Mouse (Mus musculus) myocyte (in vitro differentiated cells): ENCODE measurements at regions not wholly inside any gene's neighbourhood (a gene's known extent, or its start where the extent isn't known, plus 50 kb on each side); places are given as distances from the start of the nearest gene placed in this dataset.

ENCODE experiments used
- H3K27me3 ChIP-seq: one replicate; pipeline ENCODE4 v1.6.1; 2011; ENCODE audit not compliant: control insufficient read depth, insufficient read depth, insufficient read length
- H3K36me3 ChIP-seq: one replicate; pipeline ENCODE4 v1.6.1; 2011; ENCODE audit not compliant: control insufficient read depth, insufficient read depth
- H3K4me2 ChIP-seq: one replicate; pipeline ENCODE4 v1.6.1; 2011; ENCODE audit warnings: low read depth, control low read depth
- H3K4me3 ChIP-seq: one replicate; pipeline ENCODE4 v1.5.1; 2011; ENCODE audit warnings: mild to moderate bottlenecking, control low read depth, moderate library complexity
- H3K79me2 ChIP-seq: one replicate; pipeline ENCODE4 v1.6.1; 2011; ENCODE audit not compliant: control insufficient read depth, insufficient read depth
- H3ac ChIP-seq: one replicate; pipeline ENCODE4 v1.6.1; 2011; ENCODE audit not compliant: control insufficient read depth, insufficient read length
- CEBPB ChIP-seq: IDR thresholded peaks from 2 replicates; pipeline ENCODE4 v1.6.1; 2011; ENCODE audit warnings: mild to moderate bottlenecking, moderate library complexity; ENCODE audit not compliant: poor library complexity, insufficient read depth, severe bottlenecking
- E2F4 ChIP-seq: IDR thresholded peaks from one replicate; pipeline ENCODE4 v1.6.1; 2011; ENCODE audit warnings: mild to moderate bottlenecking, control low read depth, moderate library complexity; ENCODE audit not compliant: insufficient read depth
- MAX ChIP-seq: IDR thresholded peaks from one replicate; pipeline ENCODE4 v1.6.1; 2011; ENCODE audit warnings: low read depth, mild to moderate bottlenecking, control low read depth
- MYOD1 ChIP-seq, 3 experiments: IDR thresholded peaks; one replicate each; pipeline ENCODE4 v1.6.1; 2011; ENCODE audit warnings: control low read depth in 2 of 3, low read depth in 2 of 3, mild to moderate bottlenecking in 2 of 3, moderate library complexity in 1 of 3; ENCODE audit not compliant: insufficient read length in 2 of 3, control insufficient read depth in 1 of 3
- MYOG ChIP-seq, 3 experiments: IDR thresholded peaks; one replicate each; pipeline ENCODE4 v1.6.1; 2011; ENCODE audit warnings: control low read depth in 2 of 3, low read depth in 2 of 3, mild to moderate bottlenecking in 2 of 3; ENCODE audit not compliant: insufficient read length in 2 of 3, control insufficient read depth in 1 of 3, insufficient read depth in 1 of 3
- POLR2A ChIP-seq: IDR thresholded peaks from one replicate; pipeline ENCODE4 v1.6.1; 2011; ENCODE audit warnings: low read depth, mild to moderate bottlenecking, control low read depth, moderate library complexity; ENCODE audit not compliant: insufficient read length
- POLR2AphosphoS2 ChIP-seq: IDR thresholded peaks from one replicate; pipeline ENCODE4 v1.6.1; 2011; ENCODE audit warnings: low read depth, control low read depth; ENCODE audit not compliant: insufficient read length
- REST ChIP-seq: IDR thresholded peaks from one replicate; pipeline ENCODE4 v1.6.1; 2011; ENCODE audit warnings: mild to moderate bottlenecking, control low read depth, moderate library complexity; ENCODE audit not compliant: insufficient read depth, insufficient read length
- SRF ChIP-seq: IDR thresholded peaks from one replicate; pipeline ENCODE4 v1.6.1; 2011; ENCODE audit warnings: low read depth; ENCODE audit not compliant: control insufficient read depth, insufficient read length
- TCF12 ChIP-seq: IDR thresholded peaks from one replicate; pipeline ENCODE4 v1.6.1; 2011; ENCODE audit warnings: mild to moderate bottlenecking, control low read depth; ENCODE audit not compliant: poor library complexity, insufficient read depth, severe bottlenecking
- TCF3 ChIP-seq: IDR thresholded peaks from one replicate; pipeline ENCODE4 v1.6.1; 2011; ENCODE audit warnings: low read depth, control low read depth; ENCODE audit not compliant: insufficient read length
- USF1 ChIP-seq: IDR thresholded peaks from one replicate; pipeline ENCODE4 v1.6.1; 2011; ENCODE audit warnings: low read depth, mild to moderate bottlenecking, control low read depth, moderate library complexity

- Histone ChIP-seq H3K79me2 (no peaks in the 10 kb centered on the region), H3ac (no peak overlapping the region), H3K36me3 (no peaks in the 10 kb centered on the region), H3K27me3 (no peaks in the 10 kb centered on the region), H3K4me3 (no peak overlapping the region), H3K4me2 (no peak overlapping the region)
- TF ChIP-seq REST (no peak), POLR2A (no peak), MAX (no peak), TCF12 (no peak), USF1 (no peak), MYOD1 (IDR thresholded peaks at IDR 0.05; ENCODE audit: control insufficient read depth in 1 of 3, insufficient read length in 2 of 3, low read depth in 2 of 3) (no peak), TCF3 (no peak), SRF (no peak), MYOG (IDR thresholded peaks at IDR 0.05; ENCODE audit: control insufficient read depth in 1 of 3, insufficient read depth in 1 of 3, insufficient read length in 2 of 3, low read depth in 2 of 3) (no peak), CEBPB (no peak), E2F4 (no peak), POLR2AphosphoS2 (no peak)
Measured at GRCm38 (mm10) chr12:16222205-16222604, 388.6 kb downstream of the Lpin1 start.

- Histone ChIP-seq H3K4me2 (no peak overlapping the region), H3ac (no peak overlapping the region), H3K27me3 (no peaks in the 10 kb centered on the region), H3K4me3 (no peak overlapping the region), H3K36me3 (no peaks in the 10 kb centered on the region), H3K79me2 (no peaks in the 10 kb centered on the region)
- no peak for TF ChIP-seq MAX
- no peak for TF ChIP-seq POLR2A
- TF ChIP-seq MYOD1 (IDR thresholded peaks at IDR 0.05; ENCODE audit: control insufficient read depth in 1 of 3, insufficient read length in 2 of 3, low read depth in 2 of 3) = no peak
- TF ChIP-seq E2F4 = no peak
Measured at GRCm38 (mm10) chr12:16221142-16221541, 389.6 kb downstream of the Lpin1 start.

DNA sequence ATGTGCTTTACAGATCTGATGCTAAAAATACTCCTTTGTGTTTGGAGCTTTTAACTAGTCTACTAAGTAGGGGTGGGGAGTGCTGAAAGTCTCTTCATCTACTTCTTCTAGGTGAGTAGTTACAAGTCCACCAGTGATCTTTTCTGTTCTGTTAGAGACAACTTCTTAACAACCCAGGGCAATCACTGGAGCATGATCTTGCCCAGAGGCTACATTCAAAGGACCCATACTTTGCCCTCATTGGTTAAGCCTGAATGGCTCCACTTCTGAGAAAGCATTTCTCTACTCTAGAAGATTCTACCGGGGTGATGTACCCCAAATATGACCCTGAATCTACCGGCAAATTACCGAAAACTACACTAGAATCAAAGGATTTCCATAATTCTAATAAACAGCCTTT, 390.2 kb downstream of the Lpin1 start:
- no peak overlapping the region for H3ac ChIP-seq
- no peak overlapping the region for H3K4me2 ChIP-seq
- no peaks in the 10 kb centered on the region for H3K79me2 ChIP-seq
- H3K4me3 ChIP-seq = no peak overlapping the region
- TF ChIP-seq E2F4 (no peak), POLR2AphosphoS2 (no peak), POLR2A (no peak), CEBPB (no peak), TCF12 (no peak), REST (no peak), MYOD1 (IDR thresholded peaks at IDR 0.05; ENCODE audit: control insufficient read depth in 1 of 3, insufficient read length in 2 of 3, low read depth in 2 of 3) (no peak), SRF (no peak), TCF3 (no peak), MAX (no peak), USF1 (no peak), MYOG (IDR thresholded peaks at IDR 0.05; ENCODE audit: control insufficient read depth in 1 of 3, insufficient read depth in 1 of 3, insufficient read length in 2 of 3, low read depth in 2 of 3) (no peak)
- no peaks in the 10 kb centered on the region for H3K36me3 ChIP-seq
- no peaks in the 10 kb centered on the region for H3K27me3 ChIP-seq

GRCm38 (mm10) chr12:16218906-16219305, 391.9 kb downstream of the Lpin1 start:
- H3K36me3 ChIP-seq = no peaks in the 10 kb centered on the region
- H3K4me3 ChIP-seq = no peak overlapping the region
- H3K79me2 ChIP-seq = no peaks in the 10 kb centered on the region
- no peak for TF ChIP-seq SRF
- TF ChIP-seq POLR2A = no peak
- no peak for TF ChIP-seq MAX
- no peak for TF ChIP-seq TCF12
- no peak for TF ChIP-seq POLR2AphosphoS2
- no peak for TF ChIP-seq TCF3
- no peak for TF ChIP-seq E2F4
- TF ChIP-seq MYOG (IDR thresholded peaks at IDR 0.05; ENCODE audit: control insufficient read depth in 1 of 3, insufficient read depth in 1 of 3, insufficient read length in 2 of 3, low read depth in 2 of 3) = no peak
- no peak for TF ChIP-seq USF1
- TF ChIP-seq CEBPB = no peak
- TF ChIP-seq REST = no peak
- TF ChIP-seq MYOD1 (IDR thresholded peaks at IDR 0.05; ENCODE audit: control insufficient read depth in 1 of 3, insufficient read length in 2 of 3, low read depth in 2 of 3) = no peak
- H3ac ChIP-seq = no peak overlapping the region
- H3K27me3 ChIP-seq = no peaks in the 10 kb centered on the region
- no peak overlapping the region for H3K4me2 ChIP-seq

- TF ChIP-seq MYOD1 (IDR thresholded peaks at IDR 0.05; ENCODE audit: control insufficient read depth in 1 of 3, insufficient read length in 2 of 3, low read depth in 2 of 3) = peak in 2 of 3 experiments; percentile 42 to 62
- TF ChIP-seq CEBPB = no peak
- TF ChIP-seq USF1 = peak; percentile 56
- Histone ChIP-seq H3K4me3 (no peak overlapping the region), H3K27me3 (no peaks in the 10 kb centered on the region), H3K4me2 (peak overlapping the region; percentile 64), H3K79me2 (no peaks in the 10 kb centered on the region), H3K36me3 (no peaks in the 10 kb centered on the region), H3ac (no peak overlapping the region)
Measured at GRCm38 (mm10) chr12:16210553-16210952, 393.8 kb upstream of the Trib2 start.
